Mouse (Mus musculus): ENCODE measurements at regions not wholly inside any gene's neighbourhood (a gene's known extent, or its start where the extent isn't known, plus 50 kb on each side); places are given as distances from the start of the nearest gene placed in this dataset.

GRCm38 (mm10) chr2:147293294-147293688 lies 68.4 kb upstream of the Pax1 start:
- TF ChIP-seq CTCF (IDR thresholded peaks at IDR 0.05; ENCODE audit: borderline replicate concordance, control insufficient read depth, extremely low read depth, insufficient read depth, low read length, poor library complexity) = no peak
- TF ChIP-seq POLR2A (IDR thresholded peaks at IDR 0.05; ENCODE audit: control insufficient read depth, extremely low read depth, insufficient read depth, low read length, poor library complexity) = no peak
